In the genomic region with DNA sequence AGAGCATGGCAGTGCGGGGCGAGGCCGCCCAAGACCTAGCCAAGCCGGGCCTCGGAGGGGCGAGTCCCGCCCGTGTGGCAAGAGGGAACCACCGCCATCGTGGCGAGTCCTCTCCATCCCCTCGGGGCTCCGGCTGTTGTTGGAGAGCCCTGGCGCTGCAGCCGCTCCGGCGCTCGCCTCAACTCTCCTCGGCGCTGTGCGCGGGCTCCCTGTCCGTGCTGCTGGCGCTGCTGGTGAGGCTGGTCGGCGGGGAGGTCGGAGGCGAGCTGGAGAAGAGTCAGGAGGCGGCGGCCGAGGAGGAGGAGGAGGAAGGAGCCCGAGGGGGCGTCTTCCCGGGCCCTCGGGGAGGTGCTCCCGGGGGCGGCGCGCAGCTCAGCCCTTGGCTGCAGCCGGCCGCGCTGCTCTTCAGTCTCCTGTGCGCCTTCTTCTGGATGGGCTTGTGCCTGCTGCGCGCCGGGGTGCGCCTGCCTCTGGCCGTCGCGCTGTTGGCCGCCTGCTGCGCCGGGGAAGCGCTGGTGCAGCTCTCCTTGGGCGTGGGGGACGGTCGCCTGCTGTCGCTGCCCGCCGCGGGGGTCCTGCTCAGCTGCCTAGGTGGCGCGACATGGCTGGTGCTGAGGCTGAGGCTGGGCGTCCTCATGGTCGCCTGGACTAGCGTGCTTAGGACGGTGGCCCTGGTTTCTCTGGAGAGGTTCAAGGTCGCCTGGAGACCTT, we compare ENCODE assay signal across 8 mouse cellular contexts. TPM values are rescaled to one million over a fixed set of nuclear protein-coding genes. Genes with fewer than 3 reads are reported as not detected.
DNase-seq lines count a peak whose midpoint lies in the region; ATAC-seq and TF ChIP-seq lines count a peak whose summit lies in the region.

No protein-coding gene starts in this region.

- WGBS in hindbrain, embryonic 15.5 days = under 1% methylated on average over 63 of the region's 68 CpGs

- H3K36me3 ChIP-seq in hindbrain, embryonic 15.5 days = no peaks in the 10 kb centered on the region

- peaks cover 9% of the 10 kb centered on the region; the same call in 1 of the 2 replicates for H3K27me3 ChIP-seq in hindbrain, embryonic 15.5 days

- peak; percentile 61 for DNase-seq in adrenal gland, postnatal 14 days
- peak; percentile 67 for DNase-seq in gastrocnemius, postnatal 10 days
- DNase-seq in left cerebral cortex, adult 2 months (ENCODE audit: extremely low spot score in 1 of 2, low spot score in 2 of 2) = peak; percentile 37 to 59
- DNase-seq in lung, postnatal 36 days = peak; percentile 81
- DNase-seq in right cerebral cortex, postnatal 4 days = peak; percentile 38

- H3K9ac ChIP-seq in hindbrain, embryonic 15.5 days = peak overlapping the region; percentile 57

- TF ChIP-seq POLR2A in cortical plate, adult 2 months (IDR thresholded peaks at IDR 0.05; ENCODE audit: extremely low read depth, insufficient read depth, low read length) = no peak

- H3K27ac ChIP-seq in cortical plate, adult 2 months (ENCODE audit: insufficient read depth, low read length) = no peak overlapping the region
- peak overlapping the region; percentile 38 for H3K27ac ChIP-seq in hindbrain, embryonic 15.5 days (replicated peaks)
- no peak overlapping the region for H3K27ac ChIP-seq in left cerebral cortex, adult 2 months

- intact Hi-C loops in left cerebral cortex, adult 2 months (cut with DNase I) = loop anchor here (10.0 kb wide), 1 partner anchor 325 kb away; no protein-coding TSS in a partner anchor

- no peak for TF ChIP-seq CTCF in cortical plate, adult 2 months (IDR thresholded peaks at IDR 0.05; ENCODE audit: extremely low read depth, insufficient read depth, low read length)
- peak; percentile 3; the same call in 1 of the 2 replicates for TF ChIP-seq CTCF in left cerebral cortex, adult 2 months (IDR thresholded peaks at IDR 0.05)

- peak overlapping the region; percentile 98 for H3K4me2 ChIP-seq in hindbrain, embryonic 15.5 days

- no peaks in the 10 kb centered on the region for H3K4me1 ChIP-seq in cortical plate, adult 2 months (ENCODE audit: control insufficient read depth, insufficient read depth, low read length)
- H3K4me1 ChIP-seq in hindbrain, embryonic 15.5 days (replicated peaks) = peaks cover 15% of the 10 kb centered on the region; the same call in 1 of the 2 replicates

- peak overlapping the region; percentile 50 for H3K4me3 ChIP-seq in cortical plate, adult 2 months (ENCODE audit: insufficient read depth, low read length)
- peak overlapping the region; percentile 54 for H3K4me3 ChIP-seq in hindbrain, embryonic 15.5 days
- peak overlapping the region; percentile 56 for H3K4me3 ChIP-seq in left cerebral cortex, adult 2 months

- peak; percentile 86 for ATAC-seq in hindbrain, embryonic 15.5 days (ENCODE audit: low FRiP score, low read depth)
- no peak for ATAC-seq in CD4-positive, CD25-positive, alpha-beta regulatory T cell, adult 4 months

- no peaks in the 10 kb centered on the region for H3K9me3 ChIP-seq in hindbrain, embryonic 15.5 days

RNA-seq across cellular contexts. Expression of gene Pde3a, which starts 0.7 kb away (rescaled TPM):
- 15.6 and 16.5 TPM in 2 replicates for total RNA-seq in adrenal gland, postnatal 14 days (2021)
- polyA plus RNA-seq in cortical plate, adult 2 months (2012; rRNA removed) = 0.66 and 0.81 TPM in 2 replicates
- total RNA-seq in gastrocnemius, postnatal 10 days (2021) = 1 to 10 TPM; 7.0 to 8.1 TPM
- 2.5 and 2.7 TPM in 2 replicates for polyA plus RNA-seq in hindbrain, embryonic 15.5 days (2015; fragmentation: Nextera tagmentation; extraction: Ambion mirVana)
- total RNA-seq in left cerebral cortex, adult 2 months (2021) = 1 to 10 TPM; 1.4 to 1.8 TPM
- polyA plus RNA-seq in CD4-positive, CD25-positive, alpha-beta regulatory T cell, adult 4 months (2017; shearing (Covaris generic)) = not detected
